Mouse (Mus musculus) midbrain, embryonic 14.5 days (tissue): Measurements from ENCODE around the gene Rybp. TPM values are rescaled to one million over a fixed set of nuclear protein-coding genes. Genes with fewer than 3 reads are reported as not detected.

Experiments
- ATAC-seq: fragments of 200-750 bp; cut with Nextera tagmentation; 2 replicates; pipeline ENCODE4 v1.8.0; 2017; ENCODE audit warnings: moderate number of reproducible peaks, moderate library complexity; ENCODE audit not compliant: low FRiP score, low TSS enrichment
- DNase-seq: peaks from one replicate; pipeline ENCODE4 v3.0.0-alpha.2; 2015
- H3K27ac ChIP-seq: fragments of 300-500 bp; sonication (generic); replicated peaks from 2 replicates; pipeline ENCODE4 v1.5.1; 2014; ENCODE audit warnings: mild to moderate bottlenecking, low read depth, low read length, moderate library complexity
- H3K27me3 ChIP-seq: fragments of 300-500 bp; sonication (generic); 2 replicates; pipeline ENCODE4 v1.6.1; 2014; ENCODE audit warnings: low read length, control low read depth, mixed read lengths; ENCODE audit not compliant: control insufficient read depth, insufficient read depth
- H3K36me3 ChIP-seq: fragments of 300-500 bp; sonication (generic); 2 replicates; pipeline ENCODE4 v1.6.1; 2014; ENCODE audit warnings: low read length, control low read depth; ENCODE audit not compliant: control insufficient read depth, insufficient read depth
- H3K4me1 ChIP-seq: fragments of 300-500 bp; sonication (generic); 2 replicates; pipeline ENCODE4 v1.6.1; 2014; ENCODE audit warnings: mild to moderate bottlenecking, antibody characterized with exemption, low read length, control low read depth; ENCODE audit not compliant: control insufficient read depth, insufficient read depth
- H3K4me2 ChIP-seq: fragments of 300-500 bp; sonication (generic); 2 replicates; pipeline ENCODE4 v1.6.1; 2014; ENCODE audit warnings: mild to moderate bottlenecking, low read length, moderate library complexity
- H3K4me3 ChIP-seq: fragments of 300-500 bp; sonication (generic); replicated peaks from 2 replicates; pipeline ENCODE4 v1.5.1; 2014; ENCODE audit warnings: low read depth, low read length
- H3K9ac ChIP-seq: fragments of 300-500 bp; sonication (generic); replicated peaks from 2 replicates; pipeline ENCODE4 v1.6.1; 2014; ENCODE audit warnings: mild to moderate bottlenecking, low read length, moderate library complexity
- H3K9me3 ChIP-seq: fragments of 300-500 bp; sonication (generic); 2 replicates; pipeline ENCODE4 v1.6.1; 2016; ENCODE audit warnings: low read length, control low read depth, mixed read lengths; ENCODE audit not compliant: control insufficient read depth
- WGBS: fragments of 180-500 bp; shearing (Covaris S2); extraction: QIAGEN DNeasy Blood & Tissue Kit; methylation state at CpG from one replicate; pipeline ENCODE4 v1.1.7; 2014; 5-methylcytosine and 5-hydroxymethylcytosine counted together
- polyA plus RNA-seq: library from polyadenylated mRNA; unstranded; fragments of >200 nt; fragmentation: Nextera tagmentation; extraction: Ambion mirVana; gene quantifications from 2 replicates; pipeline ENCODE4 v1.2.1, GENCODE M21; 2014

Rybp gene
- polyA plus RNA-seq, 1 experiment from 2014 or later = 17.6 TPM

GRCm38 (mm10) chr6:100187821-100188220, 99.5 kb downstream of the Rybp start:
- no peak overlapping the region for H3K4me3 ChIP-seq
- DNase-seq (no peak), ATAC-seq (no peak)
- no peak overlapping the region for H3K9ac ChIP-seq
- no peaks in the 10 kb centered on the region for H3K27me3 ChIP-seq
- no peaks in the 10 kb centered on the region for H3K9me3 ChIP-seq
- 0 out of 2 replicates have a peak, but pooled peaks cover 8% of the 10 kb centered on the region for H3K4me1 ChIP-seq
- H3K27ac ChIP-seq = no peak overlapping the region
- WGBS = 79% methylated on average over 6 of the region's 6 CpGs
- H3K36me3 ChIP-seq = no peaks in the 10 kb centered on the region
- no peak overlapping the region for H3K4me2 ChIP-seq

- no peak for ATAC-seq
- H3K27ac ChIP-seq = no peak overlapping the region
- WGBS = 91% methylated on average over 11 of the region's 11 CpGs
These were observed 100.5 kb downstream of the Rybp start for GRCm38 (mm10) chr6:100186789-100187188.

GRCm38 (mm10) chr6:100185524-100185923, 101.8 kb downstream of the Rybp start:
- no peak overlapping the region for H3K27ac ChIP-seq
- ATAC-seq (no peak), DNase-seq (no peak)
- 0 out of 2 replicates have a peak, but pooled peaks cover 5% of the 10 kb centered on the region for H3K4me1 ChIP-seq
- H3K4me2 ChIP-seq = no peak overlapping the region
- no peaks in the 10 kb centered on the region for H3K9me3 ChIP-seq
- no peaks in the 10 kb centered on the region for H3K27me3 ChIP-seq
- H3K9ac ChIP-seq = no peak overlapping the region
- WGBS = 0% methylated on average over 1 of the region's 1 CpGs
- H3K36me3 ChIP-seq = no peaks in the 10 kb centered on the region
- no peak overlapping the region for H3K4me3 ChIP-seq

More at GRCm38 (mm10) chr6:100186789-100187188, 100.5 kb downstream of the Rybp start:
- Histone ChIP-seq H3K9me3 (no peaks in the 10 kb centered on the region), H3K4me1 (0 out of 2 replicates have a peak, but pooled peaks cover 8% of the 10 kb centered on the region), H3K4me2 (no peak overlapping the region), H3K4me3 (no peak overlapping the region), H3K36me3 (no peaks in the 10 kb centered on the region), H3K27me3 (no peaks in the 10 kb centered on the region), H3K9ac (no peak overlapping the region)
- DNase-seq = no peak

- Histone ChIP-seq H3K36me3 (no peaks in the 10 kb centered on the region), H3K4me2 (no peak overlapping the region), H3K4me1 (0 out of 2 replicates have a peak, but pooled peaks cover 5% of the 10 kb centered on the region), H3K9me3 (no peaks in the 10 kb centered on the region), H3K4me3 (no peak overlapping the region), H3K9ac (no peak overlapping the region), H3K27ac (no peak overlapping the region), H3K27me3 (no peaks in the 10 kb centered on the region)
- DNase-seq = no peak
- ATAC-seq = no peak
- WGBS = 87% methylated on average over 3 of the region's 3 CpGs
These were observed 103.9 kb downstream of the Rybp start for GRCm38 (mm10) chr6:100183344-100183743.

- H3K36me3 ChIP-seq = no peaks in the 10 kb centered on the region
- no peak for ATAC-seq
- 75% methylated on average over 4 of the region's 4 CpGs for WGBS
- no peak overlapping the region for H3K4me2 ChIP-seq
- no peak overlapping the region for H3K4me3 ChIP-seq
- 0 out of 2 replicates have a peak, but pooled peaks cover 5% of the 10 kb centered on the region for H3K4me1 ChIP-seq
- H3K9ac ChIP-seq = no peak overlapping the region
- no peaks in the 10 kb centered on the region for H3K27me3 ChIP-seq
- H3K9me3 ChIP-seq = no peaks in the 10 kb centered on the region
- no peak overlapping the region for H3K27ac ChIP-seq
- no peak for DNase-seq
These were observed 106.4 kb downstream of the Rybp start for GRCm38 (mm10) chr6:100180883-100181262.

GRCm38 (mm10) chr6:100180213-100180882, 106.9 kb downstream of the Rybp start:
- no peak overlapping the region for H3K27ac ChIP-seq
- no peak for DNase-seq

GRCm38 (mm10) chr6:100178830-100179229, 108.5 kb downstream of the Rybp start:
- DNase-seq (no peak), ATAC-seq (no peak)
- no peak overlapping the region for H3K4me3 ChIP-seq
- H3K9ac ChIP-seq = no peak overlapping the region
- 89% methylated on average over 3 of the region's 3 CpGs for WGBS
- no peaks in the 10 kb centered on the region for H3K9me3 ChIP-seq
- no peaks in the 10 kb centered on the region for H3K36me3 ChIP-seq
- no peak overlapping the region for H3K27ac ChIP-seq
- no peaks in the 10 kb centered on the region for H3K4me1 ChIP-seq
- no peak overlapping the region for H3K4me2 ChIP-seq
- H3K27me3 ChIP-seq = no peaks in the 10 kb centered on the region

More at GRCm38 (mm10) chr6:100180213-100180882, 106.9 kb downstream of the Rybp start:
- Histone ChIP-seq H3K4me3 (no peak overlapping the region), H3K36me3 (no peaks in the 10 kb centered on the region), H3K9me3 (no peaks in the 10 kb centered on the region), H3K4me2 (no peak overlapping the region), H3K27me3 (no peaks in the 10 kb centered on the region), H3K4me1 (0 out of 2 replicates have a peak, but pooled peaks cover under 1% of the 10 kb centered on the region), H3K9ac (no peak overlapping the region)
- 58% methylated on average over 4 of the region's 4 CpGs for WGBS
- ATAC-seq = no peak
